Mouse (Mus musculus) heart, postnatal 14 days (tissue): ENCODE measurements around the gene Dhdds. TPM values are rescaled to one million over a fixed set of nuclear protein-coding genes. Genes with fewer than 3 reads are reported as not detected.
"Not testable (repeated sequence)": the region's sequence is repeated elsewhere in the genome, so short reads cannot be mapped to it uniquely, and the experiment has no call there.

ENCODE experiments used
- DNase-seq, 2 experiments: peaks; one replicate each; pipeline ENCODE4 v3.0.0; 2021 to 2022
- intact Hi-C: fragments of 180-260 bp; cut with DNase I; formaldehyde crosslinking; loops from one replicate; pipeline ENCODE4 v1.15.1; 2025
- total RNA-seq, 2 experiments: library from RNA; stranded (reverse); gene quantifications; 2 replicates each; pipeline ENCODE4 v1.2.3; 2021

The Dhdds gene
- total RNA-seq, 2 experiments from 2014 or later = 25.5 to 27.5 TPM

DNA sequence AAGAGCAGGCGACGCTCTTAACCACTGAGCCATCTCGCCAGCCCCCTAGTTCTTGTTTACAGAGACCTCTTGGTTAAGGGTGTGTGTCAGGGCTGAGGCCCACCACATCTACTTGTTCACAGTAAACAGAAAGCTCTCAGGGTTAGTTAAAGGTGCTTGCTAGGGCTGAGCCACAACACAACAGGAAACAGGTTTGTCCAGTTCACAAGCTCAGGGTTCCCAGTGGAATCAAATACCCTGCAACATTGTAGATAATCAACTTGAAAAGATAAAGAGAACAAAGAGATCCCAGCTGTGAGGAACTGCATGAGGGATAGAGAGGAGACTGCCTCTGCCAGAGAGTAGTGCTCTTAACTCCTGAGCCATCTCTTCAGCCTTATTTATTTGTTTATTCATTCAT lies 6.1 kb upstream of the Dhdds start:
- intact Hi-C loops = no loop called here
- no peak for DNase-seq

DNA sequence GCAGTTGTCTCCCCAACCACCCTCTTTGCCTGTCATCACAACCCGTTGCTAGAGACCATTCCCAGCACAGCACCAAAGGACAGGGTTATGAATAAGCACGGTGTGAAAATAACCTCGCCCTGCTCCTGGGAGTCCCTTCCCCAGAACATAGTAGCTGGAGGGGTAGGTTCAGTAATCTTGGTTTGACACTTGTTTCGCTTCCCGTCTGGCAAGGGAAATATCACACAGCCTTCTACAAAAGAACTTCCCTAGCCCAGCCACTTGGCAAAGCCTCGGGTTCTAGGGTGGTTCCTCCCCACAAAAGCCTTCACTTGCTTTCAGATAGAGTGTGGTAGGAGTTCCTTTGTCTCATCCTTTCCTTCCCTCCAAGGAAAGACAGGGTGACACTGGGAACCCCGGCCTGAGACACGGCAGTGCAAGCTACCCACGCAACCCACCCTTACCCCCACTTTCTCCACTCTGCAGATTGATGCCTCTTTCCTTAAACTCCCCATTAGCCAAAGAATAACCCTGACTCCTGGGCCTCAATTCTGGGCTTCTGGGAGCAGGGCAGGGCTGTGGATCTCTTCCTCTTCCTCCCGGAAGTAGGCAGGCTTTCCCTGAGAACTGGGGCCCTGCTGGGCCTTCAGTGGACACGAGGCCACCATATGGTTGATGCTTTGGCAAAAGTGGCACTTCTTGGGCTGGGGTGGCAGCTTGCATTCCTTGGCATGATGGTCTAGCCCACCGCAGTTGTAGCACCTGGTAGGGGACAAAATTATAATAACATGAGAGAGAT lies 5.1 kb upstream of the Dhdds start:
- intact Hi-C loops = no loop called here
- no peak for DNase-seq

DNA sequence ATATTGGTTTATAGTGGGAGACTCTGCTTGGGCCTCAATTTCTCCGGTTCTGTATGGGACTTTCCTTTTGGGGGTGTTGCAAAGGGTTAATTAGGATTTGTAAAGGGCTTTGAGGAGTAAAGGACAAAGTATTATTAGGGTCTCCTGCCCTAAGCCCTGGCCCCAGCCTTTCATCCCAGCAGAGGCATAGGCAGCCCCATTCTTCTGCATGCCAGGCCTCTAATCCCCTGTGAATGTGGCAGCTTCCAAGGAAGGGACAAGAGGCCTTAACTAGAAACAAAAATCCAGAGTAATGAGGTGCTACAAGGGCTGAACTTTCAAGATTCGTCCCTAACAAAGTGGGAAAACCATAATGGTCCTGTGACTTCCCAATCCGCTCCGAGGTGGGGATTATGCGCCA lies 2.2 kb upstream of the Dhdds start:
- intact Hi-C loops = no loop called here
- DNase-seq = no peak

DNA sequence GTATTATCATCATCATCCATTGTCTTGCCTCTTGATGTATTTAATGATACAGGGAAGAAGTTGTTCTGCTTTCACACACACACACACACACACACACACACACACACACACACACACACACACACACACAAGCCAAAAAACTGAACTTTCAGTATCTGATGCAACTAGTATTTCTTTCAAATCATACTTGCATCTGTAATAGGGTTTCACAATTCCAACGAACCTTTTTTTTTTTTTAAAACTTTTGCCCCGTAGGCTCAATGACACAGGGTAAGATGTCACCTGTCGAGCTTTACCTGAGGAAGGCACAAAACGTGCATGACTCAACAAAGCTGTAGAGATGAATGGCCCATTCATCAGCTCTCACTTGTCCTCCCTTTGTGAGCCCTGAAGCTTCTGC lies 1.5 kb upstream of the Dhdds start:
- intact Hi-C loops = no loop called here
- no peak for DNase-seq

DNA sequence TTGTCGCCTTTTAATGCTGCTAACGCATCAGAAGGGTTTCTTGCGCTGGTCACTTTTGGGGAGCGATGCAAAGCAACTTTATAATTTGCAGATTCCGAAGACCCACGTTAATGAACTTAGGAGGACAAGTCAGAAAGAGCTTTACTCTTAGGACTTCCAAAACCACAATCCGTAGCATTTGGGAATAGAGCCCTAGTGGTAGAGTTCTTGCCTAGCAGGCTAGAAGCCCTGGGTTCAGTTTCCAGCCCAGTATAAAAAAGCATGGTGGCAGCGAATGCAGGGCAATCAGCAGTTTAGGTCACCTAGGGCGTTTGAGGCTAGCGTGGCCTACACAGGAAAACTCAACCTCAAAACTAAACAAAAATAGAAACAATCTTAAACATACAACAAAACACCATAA lies 992 bp upstream of the Dhdds start:
- intact Hi-C loops = no loop called here
- DNase-seq = no peak

DNA sequence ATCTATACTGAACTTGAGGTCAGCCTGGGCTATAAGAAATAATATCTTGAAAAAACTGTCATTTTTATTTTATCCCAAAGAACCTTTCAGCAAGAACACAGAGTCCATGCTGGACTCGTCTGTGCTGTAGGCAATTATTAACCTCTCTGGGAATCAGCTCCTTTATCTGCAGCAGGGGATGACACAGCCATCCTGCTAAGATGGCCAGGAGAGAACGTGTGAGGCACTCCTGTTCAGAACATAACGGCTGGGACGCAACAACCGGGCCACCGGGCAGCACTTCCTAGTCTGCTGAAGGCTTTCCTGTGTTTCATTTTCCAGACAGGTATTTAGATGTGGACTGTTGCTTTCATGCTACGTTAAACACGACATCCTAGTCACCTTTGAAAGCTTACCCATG lies 6.0 kb downstream of the Dhdds start:
- intact Hi-C loops = no loop called here
- no peak for DNase-seq

DNA sequence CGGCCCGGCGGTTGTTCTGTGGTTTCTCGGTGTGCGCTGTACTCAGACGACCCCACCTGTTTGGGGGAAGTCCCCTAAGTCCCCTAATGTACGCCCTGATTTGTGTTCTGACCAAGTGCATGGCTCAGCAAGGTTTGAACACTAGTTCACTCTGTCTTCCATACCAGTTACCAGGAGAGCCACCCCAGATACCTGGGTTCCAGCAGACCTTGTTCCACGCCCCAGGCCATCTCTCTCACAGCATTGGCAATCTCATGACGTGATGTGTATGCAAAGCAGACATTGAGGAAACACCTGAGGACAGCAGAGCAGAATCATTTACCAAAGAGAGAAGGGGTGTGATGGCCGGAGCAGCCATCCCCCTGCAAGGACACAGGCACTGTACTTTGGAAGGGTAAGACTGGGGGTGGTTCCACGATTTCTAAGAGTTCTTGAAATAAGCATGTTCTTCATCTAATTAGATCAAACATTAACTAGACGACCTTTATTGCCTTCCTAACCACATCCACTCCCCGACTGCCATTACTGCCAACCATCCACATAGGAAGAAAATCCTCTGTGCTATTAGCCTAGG lies 9.5 kb downstream of the Dhdds start:
- intact Hi-C loops = no loop called here
- DNase-seq = no peak

DNA sequence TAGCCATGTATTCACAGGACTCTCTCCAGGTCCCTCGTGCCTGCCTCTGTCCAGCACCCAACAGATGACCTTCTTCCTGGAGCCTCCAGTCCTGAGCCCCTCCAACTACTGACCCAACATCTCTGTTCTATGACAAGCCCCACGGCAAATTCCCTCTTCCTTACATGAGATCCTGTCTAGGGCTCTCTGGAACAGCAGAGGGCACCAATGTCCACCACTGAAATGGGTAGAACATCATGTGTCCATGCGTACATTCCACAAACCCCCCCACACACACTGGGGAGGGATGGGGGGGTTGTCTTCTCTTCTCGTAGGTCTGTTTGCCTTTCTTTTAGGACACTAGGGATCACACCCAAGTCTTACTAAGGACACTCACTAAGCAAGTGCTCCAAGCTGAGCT lies 10.7 kb downstream of the Dhdds start:
- intact Hi-C loops = no loop called here
- DNase-seq = no peak

DNA sequence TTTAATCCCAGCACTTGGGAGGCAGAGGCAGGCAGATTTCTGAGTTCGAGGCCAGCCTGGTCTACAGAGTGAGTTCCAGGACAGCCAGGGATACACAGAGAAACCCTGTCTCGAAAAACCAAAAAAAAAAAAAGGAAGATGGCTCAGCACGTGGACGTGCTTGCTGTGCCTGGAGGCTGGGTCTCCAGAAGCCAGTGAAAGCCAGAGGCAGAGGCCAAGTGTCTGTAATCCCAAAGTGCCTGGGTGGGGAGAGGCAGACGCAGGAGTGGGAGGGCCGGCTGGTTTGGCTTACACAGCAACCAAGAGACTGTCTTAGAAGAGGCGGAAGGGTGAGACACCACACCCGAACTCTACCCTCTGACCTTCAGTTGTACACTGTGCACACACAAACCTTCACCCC lies 12.4 kb downstream of the Dhdds start:
- intact Hi-C loops, DNase-seq: not testable (repeated sequence)

DNA sequence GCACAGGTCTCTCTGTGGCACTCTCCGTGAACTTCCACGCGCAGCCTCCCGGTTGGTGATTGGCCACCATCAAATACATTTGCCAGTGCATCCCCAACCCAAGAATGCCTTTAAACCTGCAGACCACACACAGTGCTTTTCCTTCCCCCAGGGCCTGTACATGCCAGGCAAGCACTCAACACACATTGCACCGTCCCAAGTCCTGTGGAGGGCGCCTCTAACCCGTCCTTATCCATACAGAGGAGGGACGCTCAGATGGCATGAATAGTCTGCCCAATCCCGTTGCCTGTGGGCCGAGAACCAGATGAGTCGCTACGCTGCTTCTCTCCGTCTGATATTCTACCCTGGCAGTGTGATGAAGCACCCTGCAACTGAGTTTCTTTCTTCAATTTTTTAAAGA lies 17.8 kb downstream of the Dhdds start:
- no peak for DNase-seq
- intact Hi-C loops = no loop called here

DNA sequence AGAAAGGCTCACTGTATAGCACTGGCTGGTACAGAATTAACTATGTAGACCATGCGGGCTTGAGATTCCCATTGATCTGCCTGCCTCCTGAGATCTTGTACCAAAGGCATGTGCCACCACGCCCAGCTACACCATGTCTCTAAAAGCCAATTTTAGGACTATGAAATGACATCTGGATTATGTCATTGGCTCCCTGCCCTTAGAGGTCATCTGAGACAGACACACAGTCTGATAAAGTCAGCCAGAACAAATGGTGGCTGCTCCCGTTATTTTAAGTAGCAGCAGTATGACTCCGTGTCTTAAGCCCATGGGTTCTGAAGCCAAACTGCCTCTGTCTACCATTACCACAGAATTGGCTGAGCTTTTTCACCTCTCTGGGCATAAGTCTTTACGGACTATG lies 20.2 kb downstream of the Dhdds start:
- DNase-seq = peak; percentile 19 to 62

DNA sequence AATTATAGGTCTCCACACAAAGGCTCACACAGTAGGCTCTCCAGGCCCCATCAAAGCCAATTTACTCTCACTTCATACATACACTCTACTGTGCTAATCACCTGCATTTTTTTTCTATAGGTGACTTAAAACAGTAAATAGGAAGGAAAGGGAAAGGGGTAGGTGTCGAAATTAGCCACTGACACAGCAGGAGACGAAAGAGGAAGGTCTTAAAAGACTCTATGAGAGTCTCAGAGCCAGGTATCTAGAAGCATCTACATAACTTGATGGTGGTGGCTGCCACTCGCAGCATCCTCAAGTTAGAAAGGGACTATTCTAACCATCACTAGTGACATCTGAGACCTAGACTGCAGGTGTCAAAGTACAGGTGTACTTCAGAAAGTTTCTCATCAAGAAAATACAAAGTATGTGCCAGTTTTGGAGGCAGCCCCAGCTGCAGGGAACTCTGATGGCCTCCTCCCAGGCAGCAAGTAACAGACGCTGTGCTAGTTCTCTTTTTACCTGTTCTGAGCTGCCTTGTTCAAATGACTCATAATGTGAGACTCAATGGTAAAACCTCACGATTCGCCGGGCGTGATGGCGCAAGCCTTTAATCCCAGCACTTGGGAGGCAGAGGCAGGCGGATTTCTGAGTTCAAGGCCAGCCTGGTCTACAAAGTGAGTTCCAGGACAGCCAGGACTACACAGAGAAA lies 22.6 kb downstream of the Dhdds start:
- intact Hi-C loops = no loop called here
- DNase-seq = no peak

More for the DNA sequence above, 20.2 kb downstream of the Dhdds start:
- intact Hi-C loops = no loop called here

DNA sequence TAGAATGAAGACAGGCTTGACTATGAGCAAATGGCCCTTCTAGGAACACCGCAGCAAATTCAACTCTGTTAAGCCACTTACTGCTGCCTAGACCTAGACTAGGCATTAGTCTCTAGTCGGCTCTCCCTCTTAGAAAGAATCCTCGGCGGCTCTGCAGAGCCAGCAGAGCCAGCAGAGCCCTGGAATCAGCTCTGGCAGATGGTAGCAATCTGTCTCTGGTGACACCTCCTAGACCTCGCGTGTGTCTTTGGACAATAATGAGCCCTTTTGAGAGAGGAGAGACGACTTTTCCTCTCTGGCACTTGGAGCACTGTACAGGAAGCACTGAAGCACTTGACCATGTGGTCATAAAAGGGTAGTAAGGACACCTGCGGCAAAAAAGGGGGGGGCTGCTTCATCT lies 29.0 kb downstream of the Dhdds start:
- no peak for DNase-seq
- intact Hi-C loops = no loop called here

DNA sequence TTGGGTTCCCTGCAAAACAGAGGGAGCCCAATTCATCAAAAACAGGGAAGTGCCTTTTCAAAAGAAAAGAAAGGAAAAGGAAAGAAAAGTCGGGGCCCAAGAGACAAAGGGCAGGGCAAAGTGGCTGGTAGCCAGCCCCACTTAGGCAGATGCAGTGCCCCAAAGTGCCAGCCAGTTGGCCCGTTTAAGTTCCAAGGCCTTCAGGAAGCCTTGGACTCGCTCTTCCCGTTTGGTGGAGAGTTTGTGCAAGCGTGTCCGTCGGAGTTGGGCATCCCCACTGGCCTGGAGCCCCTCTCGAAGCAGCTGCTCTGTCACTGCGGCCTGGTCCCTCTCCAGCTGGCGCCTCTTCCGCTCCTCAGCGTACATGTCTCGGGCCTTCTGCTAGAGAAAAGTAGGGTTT lies 29.8 kb downstream of the Dhdds start:
- no peak for DNase-seq
- intact Hi-C loops = no loop called here

DNA sequence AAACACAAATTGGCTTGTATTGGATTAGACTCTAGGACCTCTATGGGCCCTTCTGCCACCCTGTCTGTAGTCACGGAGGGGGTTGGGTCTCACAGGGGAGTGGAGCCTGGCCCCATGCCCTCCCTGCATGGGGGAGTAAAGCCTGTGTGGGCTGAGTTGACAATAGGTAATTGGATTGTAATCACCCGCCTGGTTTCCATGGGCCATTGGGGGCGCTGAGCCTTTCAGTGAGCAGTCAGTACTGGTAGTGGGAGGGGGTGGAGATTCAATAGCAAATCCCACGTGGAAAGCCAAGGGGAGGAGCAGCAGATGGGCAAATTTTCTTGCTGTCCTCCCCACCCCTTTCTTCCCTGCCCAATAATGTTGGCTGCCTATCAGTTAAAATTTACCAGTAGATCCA lies 30.5 kb downstream of the Dhdds start:
- no peak for DNase-seq
- intact Hi-C loops = no loop called here

DNA sequence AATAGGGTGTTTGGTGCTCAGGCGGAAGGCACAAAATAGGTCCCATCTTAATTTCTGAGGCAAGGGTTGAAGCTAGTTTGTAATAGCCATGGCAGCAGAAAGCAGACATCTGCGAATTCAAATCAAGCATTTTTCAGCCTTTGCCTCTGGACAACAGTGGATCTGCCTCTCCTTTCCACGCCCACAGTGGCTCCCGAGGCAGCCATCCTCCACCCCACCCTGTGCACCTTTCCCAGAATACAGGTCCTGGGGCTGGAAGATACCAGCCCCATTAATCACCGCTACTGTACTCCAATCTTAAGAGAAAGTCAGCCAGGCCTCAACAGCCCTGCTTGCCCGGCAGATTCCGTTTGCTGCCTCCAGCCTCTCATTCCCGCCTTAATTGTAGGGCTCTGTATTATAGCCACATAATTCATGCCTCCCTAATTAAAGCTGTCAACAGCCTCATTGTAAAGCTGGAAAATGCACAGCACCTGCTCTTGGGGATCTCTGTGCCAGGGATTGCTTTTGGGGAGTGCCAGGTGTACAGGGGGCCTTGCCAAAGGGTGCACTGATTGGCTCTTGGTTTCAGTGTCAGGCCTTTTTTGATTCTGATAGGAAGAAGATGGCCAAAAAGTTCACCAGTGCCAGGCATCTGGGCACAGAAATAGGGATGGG lies 31.5 kb downstream of the Dhdds start:
- intact Hi-C loops = no loop called here
- DNase-seq = no peak

DNA sequence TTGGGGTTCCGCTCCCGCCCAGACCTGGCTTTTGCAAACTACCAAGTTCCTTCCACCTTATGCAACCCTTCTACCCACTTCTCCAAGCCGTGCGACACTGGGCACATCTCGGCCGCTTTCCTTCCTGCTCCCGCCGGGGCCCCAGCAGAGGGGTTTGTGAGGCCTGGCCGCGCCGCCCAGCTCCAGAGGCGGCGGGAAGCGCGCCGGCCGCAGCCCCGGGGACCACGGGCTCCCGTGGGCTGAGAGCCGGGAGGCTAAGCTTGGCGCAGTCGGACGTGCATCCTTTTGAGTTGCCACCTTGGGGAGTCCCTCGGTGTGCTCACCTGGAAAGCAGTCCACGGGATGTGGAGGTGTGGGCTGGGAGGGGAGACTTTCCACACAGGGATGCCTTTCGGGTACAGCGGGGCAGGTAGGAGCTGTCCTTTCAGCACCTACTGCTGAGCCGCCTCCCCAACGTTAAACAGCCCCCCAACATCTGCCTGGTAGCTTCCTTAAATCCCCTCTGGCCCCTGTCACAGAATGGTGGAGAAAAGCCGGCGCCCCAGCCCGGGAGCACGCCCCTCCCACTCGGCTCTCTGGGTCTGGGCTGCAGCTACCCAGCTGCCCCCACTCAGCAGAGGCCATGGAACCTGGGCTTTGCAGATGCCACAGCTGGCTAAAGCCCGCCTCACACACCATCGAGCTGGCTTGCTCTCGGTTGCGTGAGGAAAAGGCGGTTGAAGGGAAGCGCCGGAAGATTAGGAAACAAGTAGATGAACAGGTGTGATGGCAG lies 32.4 kb downstream of the Dhdds start, which contains the start of gene Hmgn2:
TSS of gene Hmgn2 (minus strand) at position 501 of the 772 bp plus-strand sequence.
- intact Hi-C loops = no loop called here

DNA sequence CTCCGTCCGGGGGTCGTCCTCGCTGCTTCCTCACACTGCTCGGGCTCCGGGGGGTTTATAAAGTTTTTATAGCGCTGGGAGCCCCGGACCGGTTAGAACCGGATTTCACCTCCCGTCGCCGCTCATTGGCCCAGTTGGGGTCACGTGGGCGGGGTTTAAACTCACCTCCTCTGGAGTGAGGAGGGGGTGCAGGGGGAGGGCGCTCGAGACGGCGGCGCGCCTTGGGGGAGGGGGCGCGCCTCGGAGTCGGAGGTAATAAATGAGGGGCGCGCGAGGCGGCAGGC lies 32.9 kb downstream of the Dhdds start:
- peak; percentile 86 to 89 for DNase-seq
- intact Hi-C loops = no loop called here

More for the DNA sequence above, 32.4 kb downstream of the Dhdds start, which contains the start of gene Hmgn2:
- DNase-seq = peak; percentile 36 to 47

DNA sequence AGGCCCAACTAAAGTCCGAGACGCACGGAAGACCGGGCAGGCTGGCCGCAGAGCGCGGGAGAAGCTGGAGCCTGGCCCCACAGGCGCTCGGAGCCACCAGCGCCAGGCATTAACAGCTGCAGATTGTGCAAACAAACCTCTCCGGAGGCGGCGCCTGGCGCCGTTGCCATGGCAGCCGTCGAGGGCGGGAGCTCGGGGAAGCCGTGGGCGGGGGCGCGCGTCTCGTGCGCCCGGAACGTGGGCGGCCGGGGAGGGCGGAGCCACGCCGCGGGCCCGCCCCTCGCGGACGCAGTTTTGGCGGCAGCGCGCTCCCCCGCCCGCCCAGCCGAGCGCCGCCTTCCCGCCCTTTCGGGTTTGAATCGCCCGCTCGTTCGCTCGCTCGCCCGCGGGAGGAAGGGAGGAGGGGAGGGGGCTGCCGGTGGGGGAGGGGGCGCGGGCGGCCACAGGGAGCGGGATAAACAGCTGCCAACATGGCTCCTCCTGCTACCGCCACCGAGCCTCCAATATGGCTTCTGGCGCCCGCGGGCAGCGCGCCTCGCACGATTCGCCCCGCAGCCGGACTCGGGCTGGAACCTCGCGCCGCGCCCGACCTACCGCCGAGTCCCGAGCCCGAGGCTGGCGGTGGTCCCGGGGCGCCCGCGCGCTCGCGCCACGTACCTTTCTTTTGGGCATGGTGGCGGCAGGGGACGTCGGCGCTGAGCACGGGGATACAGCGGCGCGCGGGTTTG lies 33.4 kb downstream of the Dhdds start:
- intact Hi-C loops = no loop called here
- peak; percentile 99 to 100 for DNase-seq
